Mouse (Mus musculus) G1E (cell line): ENCODE measurements around the gene Paf1.
A peak's percentile ranks its signal among the peaks of the same experiment; 100 is the strongest.

Experiments used
- CTCF ChIP-seq: IDR thresholded peaks from 2 replicates; pipeline ENCODE4 v1.5.1; 2012; ENCODE audit warnings: low read depth, low read length, inconsistent platforms, mixed read lengths
- GATA1 ChIP-seq: IDR thresholded peaks from 2 replicates; pipeline ENCODE4 v1.6.1; 2012; ENCODE audit warnings: borderline replicate concordance, low read length, inconsistent platforms, mixed read lengths
- GATA2 ChIP-seq: IDR thresholded peaks from 2 replicates; pipeline ENCODE4 v1.6.1; 2012; ENCODE audit warnings: low read depth, low read length, inconsistent platforms, borderline replicate concordance
- POLR2AphosphoS5 ChIP-seq: IDR thresholded peaks from 2 replicates; pipeline ENCODE4 v1.6.1; 2012; ENCODE audit warnings: low read depth, low read length, inconsistent platforms; ENCODE audit not compliant: insufficient replicate concordance
- TAL1 ChIP-seq: conservative IDR thresholded peaks from 2 replicates; pipeline ENCODE4 v1.6.1; 2012; ENCODE audit warnings: low read depth, low read length, inconsistent platforms, mixed read lengths

DNA sequence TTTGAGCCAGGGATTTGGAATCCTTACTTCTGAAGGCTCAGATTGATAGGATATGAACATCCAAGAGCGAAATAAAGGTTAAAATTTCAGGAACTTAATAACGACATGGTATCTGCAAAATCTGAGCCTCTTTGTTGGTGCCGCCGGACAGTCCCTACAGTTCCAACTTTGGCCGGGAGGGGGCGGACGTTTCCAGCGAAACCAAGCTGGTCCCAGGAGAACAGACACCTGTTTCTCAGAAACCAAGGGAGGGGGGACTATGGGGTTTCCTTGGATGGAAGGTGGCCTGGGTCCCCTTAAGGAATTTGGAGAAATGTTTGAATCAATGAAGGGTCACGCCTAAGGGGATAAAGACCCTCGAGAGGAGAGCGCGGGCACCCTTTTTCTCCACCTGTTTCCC, 53.7 kb downstream of the Paf1 start:
- TF ChIP-seq CTCF (peak; percentile 65; the same call in 1 of the 2 replicates), TAL1 (no peak), GATA1 (no peak), POLR2AphosphoS5 (no peak), GATA2 (no peak)
